Mouse (Mus musculus): ENCODE data around the gene Hyls1. TPM values are rescaled to one million over a fixed set of nuclear protein-coding genes. Genes with fewer than 3 reads are reported as not detected.

Hyls1 gene
- polyA plus RNA-seq, 1 experiment from 2014 or later = 4.7 TPM

GRCm38 (mm10) chr9:35541488-35541887 is 28.7 kb downstream of the Hyls1 start:
- 5% methylated on average over 6 of the region's 6 CpGs for WGBS
- peak; percentile 90 for TF ChIP-seq CTCF (IDR thresholded peaks at IDR 0.05; ENCODE audit: low read depth)
- TF ChIP-seq EP300 (optimal IDR thresholded peaks at IDR 0.05) = no peak
- H3K27me3 ChIP-seq (ENCODE audit: control insufficient read depth, insufficient read depth, low read length) = no peaks in the 10 kb centered on the region

GRCm38 (mm10) chr9:35541024-35541423 is 29.2 kb downstream of the Hyls1 start:
- Histone ChIP-seq H3K9ac (ENCODE audit: low read length) (no peak overlapping the region), H3K4me2 (replicated peaks; ENCODE audit: low read depth) (no peak overlapping the region), H3K36me3 (ENCODE audit: control insufficient read depth, insufficient read depth, low read length) (no peaks in the 10 kb centered on the region), H3K4me3 (ENCODE audit: low read depth, low read length) (no peak overlapping the region), H3K9me3 (ENCODE audit: control insufficient read depth, low read length) (no peaks in the 10 kb centered on the region), H3K27ac (replicated peaks) (no peak overlapping the region), H3K27me3 (ENCODE audit: control insufficient read depth, insufficient read depth, low read length) (no peaks in the 10 kb centered on the region), H3K4me1 (replicated peaks; ENCODE audit: control insufficient read depth, insufficient read depth) (no peaks in the 10 kb centered on the region)
- no peak for TF ChIP-seq EP300 (optimal IDR thresholded peaks at IDR 0.05)
- DNase-seq (ENCODE audit: low spot score) = no peak
- 77% methylated on average over 5 of the region's 5 CpGs for WGBS
- ATAC-seq (ENCODE audit: low FRiP score, low TSS enrichment) = no peak

More at GRCm38 (mm10) chr9:35541488-35541887, 28.7 kb downstream of the Hyls1 start:
- no peak overlapping the region for H3K4me3 ChIP-seq (ENCODE audit: low read depth, low read length)
- no peak overlapping the region for H3K27ac ChIP-seq (replicated peaks)
- H3K36me3 ChIP-seq (ENCODE audit: control insufficient read depth, insufficient read depth, low read length) = no peaks in the 10 kb centered on the region
- no peak overlapping the region for H3K9ac ChIP-seq (ENCODE audit: low read length)
- no peak overlapping the region for H3K4me2 ChIP-seq (replicated peaks; ENCODE audit: low read depth)
- ATAC-seq (ENCODE audit: low FRiP score, low TSS enrichment) (peak; percentile 80), DNase-seq (ENCODE audit: low spot score) (peak; percentile 85)
- no peaks in the 10 kb centered on the region for H3K4me1 ChIP-seq (replicated peaks; ENCODE audit: control insufficient read depth, insufficient read depth)
- no peaks in the 10 kb centered on the region for H3K9me3 ChIP-seq (ENCODE audit: control insufficient read depth, low read length)

- WGBS = 51% methylated on average over 13 of the region's 13 CpGs
- H3K27me3 ChIP-seq (ENCODE audit: control insufficient read depth, insufficient read depth, low read length) = no peaks in the 10 kb centered on the region
- no peak overlapping the region for H3K27ac ChIP-seq (replicated peaks)
- no peak overlapping the region for H3K9ac ChIP-seq (ENCODE audit: low read length)
- TF ChIP-seq EP300 (optimal IDR thresholded peaks at IDR 0.05) (no peak), CTCF (IDR thresholded peaks at IDR 0.05; ENCODE audit: low read depth) (no peak)
- no peaks in the 10 kb centered on the region for H3K9me3 ChIP-seq (ENCODE audit: control insufficient read depth, low read length)
- H3K4me1 ChIP-seq (replicated peaks; ENCODE audit: control insufficient read depth, insufficient read depth) = no peaks in the 10 kb centered on the region
- H3K4me2 ChIP-seq (replicated peaks; ENCODE audit: low read depth) = no peak overlapping the region
- H3K36me3 ChIP-seq (ENCODE audit: control insufficient read depth, insufficient read depth, low read length) = no peaks in the 10 kb centered on the region
- DNase-seq (ENCODE audit: low spot score) (no peak), ATAC-seq (ENCODE audit: low FRiP score, low TSS enrichment) (no peak)
- H3K4me3 ChIP-seq (ENCODE audit: low read depth, low read length) = no peak overlapping the region
Observed at GRCm38 (mm10) chr9:35539001-35539750, 31.0 kb downstream of the Hyls1 start.

- Histone ChIP-seq H3K4me3 (ENCODE audit: low read depth, low read length) (no peak overlapping the region), H3K36me3 (ENCODE audit: control insufficient read depth, insufficient read depth, low read length) (no peaks in the 10 kb centered on the region), H3K27ac (replicated peaks) (no peak overlapping the region), H3K9me3 (ENCODE audit: control insufficient read depth, low read length) (no peaks in the 10 kb centered on the region), H3K9ac (ENCODE audit: low read length) (no peak overlapping the region), H3K4me2 (replicated peaks; ENCODE audit: low read depth) (no peak overlapping the region), H3K4me1 (replicated peaks; ENCODE audit: control insufficient read depth, insufficient read depth) (no peaks in the 10 kb centered on the region), H3K27me3 (ENCODE audit: control insufficient read depth, insufficient read depth, low read length) (no peaks in the 10 kb centered on the region)
- 60% methylated on average over 4 of the region's 4 CpGs for WGBS
- TF ChIP-seq CTCF (IDR thresholded peaks at IDR 0.05; ENCODE audit: low read depth) (no peak), EP300 (optimal IDR thresholded peaks at IDR 0.05) (no peak)
- ATAC-seq (ENCODE audit: low FRiP score, low TSS enrichment) = no peak
- no peak for DNase-seq (ENCODE audit: low spot score)
Observed at GRCm38 (mm10) chr9:35535876-35536275, 34.3 kb downstream of the Hyls1 start.

- TF ChIP-seq CTCF (IDR thresholded peaks at IDR 0.05; ENCODE audit: low read depth) (peak; percentile 94), EP300 (optimal IDR thresholded peaks at IDR 0.05) (no peak)
- DNase-seq (ENCODE audit: low spot score) = peak; percentile 59
- WGBS = 7% methylated on average over 2 of the region's 2 CpGs
Observed at GRCm38 (mm10) chr9:35535110-35535509, 35.1 kb downstream of the Hyls1 start.

GRCm38 (mm10) chr9:35533266-35533665 is 36.9 kb downstream of the Hyls1 start:
- Histone ChIP-seq H3K9ac (ENCODE audit: low read length) (no peak overlapping the region), H3K4me2 (replicated peaks; ENCODE audit: low read depth) (no peak overlapping the region), H3K36me3 (ENCODE audit: control insufficient read depth, insufficient read depth, low read length) (no peaks in the 10 kb centered on the region), H3K4me3 (ENCODE audit: low read depth, low read length) (no peak overlapping the region), H3K27ac (replicated peaks) (no peak overlapping the region), H3K4me1 (replicated peaks; ENCODE audit: control insufficient read depth, insufficient read depth) (no peaks in the 10 kb centered on the region), H3K27me3 (ENCODE audit: control insufficient read depth, insufficient read depth, low read length) (no peaks in the 10 kb centered on the region), H3K9me3 (ENCODE audit: control insufficient read depth, low read length) (no peaks in the 10 kb centered on the region)
- no peak for ATAC-seq (ENCODE audit: low FRiP score, low TSS enrichment)
- DNase-seq (ENCODE audit: low spot score) = no peak
- no peak for TF ChIP-seq CTCF (IDR thresholded peaks at IDR 0.05; ENCODE audit: low read depth)
- no peak for TF ChIP-seq EP300 (optimal IDR thresholded peaks at IDR 0.05)
- WGBS = 51% methylated on average over 9 of the region's 9 CpGs

More at GRCm38 (mm10) chr9:35535110-35535509, 35.1 kb downstream of the Hyls1 start:
- Histone ChIP-seq H3K36me3 (ENCODE audit: control insufficient read depth, insufficient read depth, low read length) (no peaks in the 10 kb centered on the region), H3K9ac (ENCODE audit: low read length) (no peak overlapping the region), H3K4me3 (ENCODE audit: low read depth, low read length) (no peak overlapping the region), H3K27ac (replicated peaks) (no peak overlapping the region), H3K4me2 (replicated peaks; ENCODE audit: low read depth) (no peak overlapping the region), H3K27me3 (ENCODE audit: control insufficient read depth, insufficient read depth, low read length) (no peaks in the 10 kb centered on the region), H3K9me3 (ENCODE audit: control insufficient read depth, low read length) (no peaks in the 10 kb centered on the region), H3K4me1 (replicated peaks; ENCODE audit: control insufficient read depth, insufficient read depth) (no peaks in the 10 kb centered on the region)
- ATAC-seq (ENCODE audit: low FRiP score, low TSS enrichment) = peak; percentile 81

Measured in stomach, postnatal 0 days (tissue).